Mouse (Mus musculus) hindbrain, embryonic 16.5 days (tissue): ENCODE measurements at regions not wholly inside any gene's neighbourhood (a gene's known extent, or its start where the extent isn't known, plus 50 kb on each side); places are given as distances from the start of the nearest gene placed in this dataset.
A peak's percentile ranks its signal among the peaks of the same experiment; 100 is the strongest.

Experiments used
- ATAC-seq: fragments of 200-750 bp; cut with Nextera tagmentation; 2 replicates; pipeline ENCODE4 v1.8.0; 2017; ENCODE audit warnings: moderate TSS enrichment, moderate library complexity
- H3K27ac ChIP-seq: fragments of 300-500 bp; sonication (generic); 2 replicates; pipeline ENCODE4 v1.5.1; 2014; ENCODE audit warnings: low read depth, mild to moderate bottlenecking, control low read depth, low read length, moderate library complexity
- H3K27me3 ChIP-seq: fragments of 300-500 bp; sonication (generic); replicated peaks from 2 replicates; pipeline ENCODE4 v1.6.1; 2014; ENCODE audit warnings: low read length; ENCODE audit not compliant: control insufficient read depth, insufficient read depth
- H3K36me3 ChIP-seq: fragments of 300-500 bp; sonication (generic); 2 replicates; pipeline ENCODE4 v1.6.1; 2014; ENCODE audit warnings: mild to moderate bottlenecking, low read length, moderate library complexity, mixed read lengths; ENCODE audit not compliant: control insufficient read depth, insufficient read depth
- H3K4me1 ChIP-seq: fragments of 300-500 bp; sonication (generic); 2 replicates; pipeline ENCODE4 v1.6.1; 2014; ENCODE audit warnings: low read depth, low read length; ENCODE audit not compliant: control insufficient read depth, insufficient read depth
- H3K4me2 ChIP-seq: fragments of 300-500 bp; sonication (generic); 2 replicates; pipeline ENCODE4 v1.6.1; 2014; ENCODE audit warnings: mild to moderate bottlenecking, low read length, control low read depth, moderate library complexity
- H3K4me3 ChIP-seq: fragments of 300-500 bp; sonication (generic); 2 replicates; pipeline ENCODE4 v1.5.1; 2014; ENCODE audit warnings: mild to moderate bottlenecking, low read length, control low read depth, moderate library complexity
- H3K9ac ChIP-seq: fragments of 300-500 bp; sonication (generic); 2 replicates; pipeline ENCODE4 v1.6.1; 2014; ENCODE audit warnings: low read depth, mild to moderate bottlenecking, control low read depth, low read length, moderate library complexity
- H3K9me3 ChIP-seq: fragments of 300-500 bp; sonication (generic); 2 replicates; pipeline ENCODE4 v1.6.1; 2014; ENCODE audit warnings: mild to moderate bottlenecking, low read length, moderate library complexity; ENCODE audit not compliant: control insufficient read depth
- WGBS: fragments of 180-500 bp; shearing (Covaris S2); extraction: QIAGEN DNeasy Blood & Tissue Kit; methylation state at CpG from one replicate; pipeline ENCODE4 v1.1.7; 2014; 5-methylcytosine and 5-hydroxymethylcytosine counted together

DNA sequence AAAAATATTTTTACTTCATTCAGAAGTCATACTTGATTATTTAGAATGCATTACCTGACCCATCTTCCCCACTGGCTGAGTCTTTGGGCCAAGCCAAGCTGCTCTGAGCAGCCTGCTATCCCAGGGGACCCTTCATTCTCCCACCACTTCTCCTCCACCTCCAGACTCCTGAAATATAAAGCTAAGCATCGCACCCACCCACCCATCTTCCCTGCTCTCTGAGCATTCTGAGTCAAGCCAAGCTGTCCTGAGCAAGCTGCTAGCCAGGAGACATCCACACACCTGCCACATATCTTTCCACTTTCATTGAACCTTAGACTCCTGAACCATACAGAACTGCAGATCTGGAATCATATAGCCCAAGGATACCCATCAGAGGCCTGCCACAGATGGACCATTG lies 1456.2 kb upstream of the Adam24 start:
- WGBS, result 95% methylated on average over 1 of the region's 1 CpGs

DNA sequence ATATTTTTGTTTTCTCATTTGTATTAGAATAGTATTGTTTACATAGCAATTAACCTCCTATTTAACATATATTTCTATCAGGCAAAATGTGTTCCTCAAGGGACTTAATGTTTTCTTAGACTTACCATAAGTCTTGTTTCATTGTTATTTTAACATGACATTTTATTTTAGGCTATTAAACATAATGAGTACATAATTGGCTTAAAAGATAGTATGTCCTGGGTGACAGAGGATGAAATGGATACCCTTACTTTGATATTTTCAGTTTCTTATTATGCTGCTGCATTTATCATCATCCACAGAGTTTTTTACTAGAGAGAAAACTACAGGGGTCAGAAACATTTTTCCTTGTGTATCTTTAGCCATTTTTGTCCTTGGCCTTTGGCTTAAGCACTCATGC lies 1447.6 kb upstream of the Adam24 start:
- Histone ChIP-seq H3K4me1 (no peaks in the 10 kb centered on the region), H3K9ac (no peak overlapping the region), H3K36me3 (no peaks in the 10 kb centered on the region), H3K27ac (no peak overlapping the region), H3K9me3 (no peaks in the 10 kb centered on the region), H3K27me3 (no peaks in the 10 kb centered on the region), H3K4me2 (no peak overlapping the region), H3K4me3 (no peak overlapping the region)
- ATAC-seq, result no peak

More for the DNA sequence above, 1456.2 kb upstream of the Adam24 start:
- Histone ChIP-seq H3K27ac (no peak overlapping the region), H3K4me3 (no peak overlapping the region), H3K9ac (no peak overlapping the region), H3K4me1 (no peaks in the 10 kb centered on the region), H3K4me2 (no peak overlapping the region), H3K36me3 (no peaks in the 10 kb centered on the region), H3K27me3 (no peaks in the 10 kb centered on the region), H3K9me3 (no peaks in the 10 kb centered on the region)
- ATAC-seq, result no peak

DNA sequence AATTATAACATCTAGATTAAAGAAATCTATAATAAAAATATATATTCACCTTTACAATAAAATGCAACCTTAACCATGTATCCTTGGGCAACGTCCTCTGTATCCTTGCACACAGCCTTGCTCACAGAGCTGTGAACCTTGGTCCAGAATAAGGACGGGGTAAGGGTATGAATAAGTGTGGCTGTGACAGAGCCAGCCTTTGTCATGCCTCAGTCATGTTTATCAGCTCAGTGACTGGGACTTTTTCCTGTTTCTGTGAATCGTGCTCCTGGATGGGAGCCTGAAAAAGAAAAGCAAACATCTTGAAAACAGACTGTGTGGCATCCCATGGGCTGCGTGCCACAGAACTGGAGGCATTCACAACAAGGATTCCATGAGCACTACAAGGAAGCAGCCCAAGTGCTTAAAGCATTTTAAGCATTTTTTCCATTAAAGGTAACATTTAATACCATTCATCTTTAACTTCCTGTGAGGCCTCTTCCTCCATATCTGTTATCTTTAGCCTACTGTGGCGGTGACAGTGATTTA lies 1405.8 kb upstream of the Adam24 start:
- H3K4me1 ChIP-seq, result no peaks in the 10 kb centered on the region
- no peaks in the 10 kb centered on the region for H3K27me3 ChIP-seq
- H3K9ac ChIP-seq, result no peak overlapping the region
- H3K4me2 ChIP-seq, result no peak overlapping the region
- no peak overlapping the region for H3K27ac ChIP-seq
- WGBS, result 74% methylated on average over 5 of the region's 5 CpGs
- H3K9me3 ChIP-seq, result no peaks in the 10 kb centered on the region
- no peak for ATAC-seq
- H3K36me3 ChIP-seq, result no peaks in the 10 kb centered on the region
- no peak overlapping the region for H3K4me3 ChIP-seq

DNA sequence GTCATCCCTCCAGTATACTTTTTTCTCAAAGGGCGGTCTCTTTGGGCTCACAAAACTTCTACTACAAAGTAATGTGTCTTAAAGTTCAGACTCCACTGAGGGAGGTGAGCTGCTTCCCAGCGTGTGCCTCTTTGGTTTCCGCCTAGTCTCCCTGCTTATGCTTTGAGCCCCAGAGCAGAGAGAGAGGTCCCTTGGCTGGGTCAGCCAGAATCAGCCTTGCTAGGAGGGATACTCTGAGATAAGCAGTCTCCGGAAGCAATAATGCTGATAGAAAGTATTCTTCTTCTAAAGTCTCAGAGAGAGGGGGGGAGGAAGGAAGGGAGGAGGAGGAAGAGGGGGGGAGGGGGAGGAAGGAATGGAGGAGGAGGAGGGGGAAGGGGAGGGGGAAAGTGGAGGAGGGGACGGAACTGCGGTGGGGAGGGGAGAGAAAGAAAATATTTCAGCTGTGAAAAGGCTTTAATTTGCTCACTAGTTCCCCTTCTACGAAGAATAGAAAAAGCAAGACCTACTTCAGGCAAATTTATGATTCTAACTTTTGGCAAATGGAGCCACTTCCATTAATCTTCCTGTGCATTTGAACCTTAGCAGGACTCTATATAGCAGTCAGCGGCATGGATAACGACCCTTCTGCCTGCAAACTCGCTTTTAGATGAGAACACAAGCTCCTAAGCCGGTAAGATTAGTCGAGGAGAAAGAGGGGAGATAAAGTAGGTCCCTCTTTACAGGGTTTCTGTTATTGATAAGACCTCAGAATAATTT lies 1377.2 kb upstream of the Adam24 start:
- Histone ChIP-seq H3K27me3 (no peaks in the 10 kb centered on the region), H3K4me1 (no peaks in the 10 kb centered on the region), H3K9ac (no peak overlapping the region), H3K27ac (no peak overlapping the region), H3K36me3 (no peaks in the 10 kb centered on the region), H3K4me3 (no peak overlapping the region), H3K4me2 (0 out of 2 replicates have a peak overlapping the region, but pooled peaks have one; percentile 7), H3K9me3 (no peaks in the 10 kb centered on the region)
- 27% methylated on average over 12 of the region's 12 CpGs for WGBS
- ATAC-seq, result no peak

DNA sequence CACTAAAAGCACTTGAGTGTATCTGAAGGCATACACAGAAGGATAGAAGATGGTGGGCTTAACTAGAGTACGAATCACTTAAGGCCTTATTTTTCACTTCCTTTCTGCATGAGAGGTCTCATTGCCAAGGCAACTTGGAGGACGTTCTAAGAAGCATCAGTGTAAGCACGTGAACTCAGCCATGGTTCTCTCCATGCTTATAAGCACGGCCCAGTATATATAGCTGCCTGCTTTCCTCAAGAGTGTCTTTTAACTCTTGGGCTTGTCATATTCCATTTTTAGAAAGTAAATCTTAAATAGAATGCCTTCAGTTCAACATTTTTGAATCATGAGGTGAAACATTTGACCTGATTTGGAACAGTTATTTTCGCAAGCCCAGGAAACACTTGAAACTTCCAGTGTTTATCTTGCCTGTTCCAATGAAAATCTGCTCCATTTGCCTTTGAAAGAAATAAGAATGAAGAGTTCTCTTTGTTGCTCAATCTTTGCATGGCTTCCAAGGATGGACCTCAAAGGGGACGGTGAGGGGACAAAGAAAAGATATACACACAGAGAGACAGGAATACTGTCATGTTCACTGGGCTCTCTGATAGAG lies 1371.0 kb upstream of the Adam24 start:
- Histone ChIP-seq H3K4me2 (no peak overlapping the region), H3K36me3 (no peaks in the 10 kb centered on the region), H3K27me3 (no peaks in the 10 kb centered on the region), H3K4me3 (no peak overlapping the region), H3K9ac (no peak overlapping the region), H3K9me3 (no peaks in the 10 kb centered on the region), H3K27ac (no peak overlapping the region), H3K4me1 (no peaks in the 10 kb centered on the region)
- ATAC-seq, result no peak
- 77% methylated on average over 6 of the region's 6 CpGs for WGBS

DNA sequence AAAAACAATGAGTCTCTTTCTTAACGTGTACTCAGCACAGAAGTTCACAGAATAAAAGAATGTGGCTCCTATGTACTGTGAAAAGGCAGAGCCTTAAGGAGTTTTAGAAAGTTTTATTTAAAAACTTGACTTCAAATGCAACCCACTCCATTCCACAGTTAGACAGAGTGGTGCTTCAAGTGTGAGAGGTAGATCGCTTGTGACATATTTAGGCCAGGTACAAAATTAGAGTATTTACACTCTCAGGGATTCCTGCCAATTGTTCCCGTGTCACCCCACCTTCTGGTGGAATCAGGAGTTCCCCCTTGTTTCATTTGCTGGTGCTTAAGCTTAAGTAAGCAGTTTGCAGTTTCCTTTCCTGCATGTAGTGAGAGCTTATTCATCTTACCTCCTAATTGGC lies 1361.0 kb upstream of the Adam24 start:
- ATAC-seq, result no peak
- Histone ChIP-seq H3K27ac (no peak overlapping the region), H3K4me1 (no peaks in the 10 kb centered on the region), H3K9ac (no peak overlapping the region), H3K9me3 (no peaks in the 10 kb centered on the region), H3K4me2 (no peak overlapping the region), H3K4me3 (no peak overlapping the region), H3K36me3 (no peaks in the 10 kb centered on the region), H3K27me3 (no peaks in the 10 kb centered on the region)
- 70% methylated on average over 3 of the region's 3 CpGs for WGBS

DNA sequence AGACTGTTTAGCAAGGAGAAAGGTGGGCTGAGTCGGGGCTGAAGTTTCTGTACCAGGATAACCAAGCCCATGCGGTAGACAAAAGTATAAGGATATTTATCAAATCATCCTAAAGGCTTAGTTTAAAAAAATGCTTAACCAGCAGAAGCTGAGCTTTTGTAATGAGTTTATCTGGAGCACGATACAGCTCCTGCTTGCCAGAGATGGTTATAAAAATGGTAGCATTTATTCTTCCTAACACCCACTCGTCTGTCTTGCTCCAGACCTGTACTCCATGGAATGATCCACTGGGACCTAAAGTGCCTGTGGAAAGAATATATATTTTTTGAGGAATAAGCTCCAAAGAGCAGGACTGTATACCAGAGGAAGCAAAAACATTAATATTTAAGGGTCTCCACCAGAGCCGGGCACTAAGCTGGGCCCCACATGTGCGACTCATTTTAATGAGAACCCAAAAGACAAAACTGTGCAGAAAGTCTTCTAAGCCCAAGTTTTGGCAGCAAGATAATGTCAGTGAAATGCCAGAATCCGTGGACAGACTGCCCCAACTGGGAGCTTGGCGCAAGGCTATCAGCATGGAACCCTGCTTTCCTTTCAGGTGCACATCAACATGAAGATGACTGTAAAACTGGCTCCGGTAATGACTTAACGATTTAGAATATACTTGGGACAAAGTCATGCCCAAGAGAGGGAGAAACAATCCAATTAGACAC lies 1359.2 kb upstream of the Adam24 start:
- no peak for ATAC-seq
- H3K27ac ChIP-seq, result no peak overlapping the region

DNA sequence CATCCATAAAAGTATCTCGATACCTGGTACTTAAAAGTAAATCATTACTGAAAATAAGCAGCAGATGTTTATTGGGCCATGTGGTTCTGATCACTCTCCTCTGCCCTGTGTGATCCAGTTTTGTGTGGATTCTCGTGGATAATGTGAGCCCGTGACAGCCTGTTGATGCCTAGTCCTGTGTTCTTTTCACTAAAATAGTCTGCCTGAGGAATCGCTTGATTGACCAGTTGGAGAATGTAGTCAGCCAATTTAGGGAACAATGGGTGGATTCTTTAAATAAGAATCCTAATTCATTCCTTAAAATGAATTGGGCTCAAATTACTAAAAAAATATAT lies 1358.7 kb upstream of the Adam24 start:
- Histone ChIP-seq H3K27ac (no peak overlapping the region), H3K4me2 (no peak overlapping the region), H3K4me3 (no peak overlapping the region), H3K27me3 (no peaks in the 10 kb centered on the region), H3K36me3 (no peaks in the 10 kb centered on the region), H3K9me3 (no peaks in the 10 kb centered on the region), H3K4me1 (no peaks in the 10 kb centered on the region), H3K9ac (no peak overlapping the region)
- 58% methylated on average over 4 of the region's 4 CpGs for WGBS
- ATAC-seq, result no peak

More for the DNA sequence above, 1359.2 kb upstream of the Adam24 start:
- Histone ChIP-seq H3K36me3 (no peaks in the 10 kb centered on the region), H3K4me1 (no peaks in the 10 kb centered on the region), H3K9me3 (no peaks in the 10 kb centered on the region), H3K27me3 (no peaks in the 10 kb centered on the region), H3K9ac (no peak overlapping the region), H3K4me2 (no peak overlapping the region), H3K4me3 (no peak overlapping the region)
- WGBS, result 83% methylated on average over 10 of the region's 10 CpGs

DNA sequence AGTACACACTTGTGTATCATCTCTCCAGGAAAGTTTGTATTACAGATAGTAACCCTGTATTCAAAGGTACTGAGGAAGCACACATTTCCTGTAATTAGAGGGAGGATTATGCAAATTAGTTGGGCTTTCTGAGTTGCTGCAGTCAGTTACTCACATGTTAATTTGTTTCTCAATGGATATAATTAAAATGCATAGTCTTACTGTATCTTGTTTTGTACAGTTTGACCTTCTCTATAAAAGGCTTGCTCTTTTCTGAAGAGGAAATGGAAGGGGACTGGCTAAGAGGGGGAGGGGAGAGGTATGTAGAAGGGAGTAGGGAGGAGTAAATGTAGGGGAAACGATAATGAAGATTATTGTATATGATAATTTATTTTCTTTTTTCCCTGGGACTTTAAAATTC lies 1345.5 kb upstream of the Adam24 start:
- 70% methylated on average over 1 of the region's 1 CpGs for WGBS
- Histone ChIP-seq H3K9ac (no peak overlapping the region), H3K4me1 (no peaks in the 10 kb centered on the region), H3K4me2 (no peak overlapping the region), H3K27ac (no peak overlapping the region), H3K27me3 (no peaks in the 10 kb centered on the region), H3K4me3 (no peak overlapping the region), H3K9me3 (no peaks in the 10 kb centered on the region), H3K36me3 (no peaks in the 10 kb centered on the region)
- no peak for ATAC-seq
